Mouse (Mus musculus): ENCODE measurements around the gene Klhdc8a. TPM values are rescaled to one million over a fixed set of nuclear protein-coding genes. Genes with fewer than 3 reads are reported as not detected.

Klhdc8a gene
- polyA plus RNA-seq, 1 experiment: not detected

DNA sequence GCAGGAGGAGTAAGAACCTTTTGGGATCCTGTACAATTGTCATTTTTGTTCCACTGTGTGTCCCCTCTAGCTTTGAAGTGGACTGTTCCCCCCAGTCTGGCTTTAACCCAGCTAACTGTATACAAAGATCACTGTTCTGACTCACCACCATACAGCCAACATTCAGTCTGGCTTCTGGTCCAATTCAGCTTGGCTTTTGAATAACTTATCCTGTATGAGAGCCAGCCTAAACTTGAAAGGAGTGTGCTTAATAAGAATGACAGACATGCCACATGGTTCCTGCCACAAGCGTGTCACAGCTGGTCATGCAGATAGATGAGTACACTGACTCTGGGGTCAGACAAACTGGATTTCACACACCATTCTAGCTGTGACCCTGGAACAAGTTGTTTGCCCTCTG lies 11.7 kb upstream of the Klhdc8a start:
- 95% methylated on average over 1 of the region's 1 CpGs for WGBS
- H3K4me3 ChIP-seq (ENCODE audit: insufficient read depth, low read depth, low read length): no peak overlapping the region
- TF ChIP-seq CTCF (IDR thresholded peaks at IDR 0.05; ENCODE audit: insufficient read depth, low read depth, low read length) (no peak), POLR2A (IDR thresholded peaks at IDR 0.05; ENCODE audit: insufficient read depth, low read depth, low read length) (no peak)
- no peak overlapping the region for H3K27ac ChIP-seq (ENCODE audit: insufficient read depth, low read depth, low read length)
- H3K4me1 ChIP-seq (ENCODE audit: control insufficient read depth, insufficient read depth, low read length): peaks cover 5% of the 10 kb centered on the region; the same call in 1 of the 2 replicates

DNA sequence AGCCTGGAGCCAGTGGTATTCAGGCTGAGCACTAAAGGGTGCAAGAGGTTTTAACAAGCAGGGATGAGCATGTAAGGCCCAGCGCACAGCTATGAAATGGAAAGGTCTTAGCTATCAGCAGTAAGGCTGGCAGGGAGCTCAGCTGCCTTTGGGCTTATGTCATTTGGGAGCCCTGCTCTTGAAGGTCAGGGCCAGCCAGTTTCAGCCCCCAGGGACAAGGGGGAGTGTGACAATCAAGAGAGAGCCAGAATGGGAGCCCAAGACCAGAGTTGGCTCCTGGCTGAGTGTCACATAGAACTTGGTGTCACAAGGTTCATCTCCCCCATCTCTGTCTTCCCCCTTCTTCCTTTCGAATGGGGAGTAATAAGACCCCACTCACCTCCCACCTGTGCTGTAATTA lies 11.0 kb upstream of the Klhdc8a start:
- Histone ChIP-seq H3K27ac (ENCODE audit: insufficient read depth, low read depth, low read length) (no peak overlapping the region), H3K4me3 (ENCODE audit: insufficient read depth, low read depth, low read length) (no peak overlapping the region), H3K4me1 (ENCODE audit: control insufficient read depth, insufficient read depth, low read length) (peaks cover 5% of the 10 kb centered on the region; the same call in 1 of the 2 replicates)
- TF ChIP-seq POLR2A (IDR thresholded peaks at IDR 0.05; ENCODE audit: insufficient read depth, low read depth, low read length) (no peak), CTCF (IDR thresholded peaks at IDR 0.05; ENCODE audit: insufficient read depth, low read depth, low read length) (no peak)
- 83% methylated on average over 2 of the region's 2 CpGs for WGBS

DNA sequence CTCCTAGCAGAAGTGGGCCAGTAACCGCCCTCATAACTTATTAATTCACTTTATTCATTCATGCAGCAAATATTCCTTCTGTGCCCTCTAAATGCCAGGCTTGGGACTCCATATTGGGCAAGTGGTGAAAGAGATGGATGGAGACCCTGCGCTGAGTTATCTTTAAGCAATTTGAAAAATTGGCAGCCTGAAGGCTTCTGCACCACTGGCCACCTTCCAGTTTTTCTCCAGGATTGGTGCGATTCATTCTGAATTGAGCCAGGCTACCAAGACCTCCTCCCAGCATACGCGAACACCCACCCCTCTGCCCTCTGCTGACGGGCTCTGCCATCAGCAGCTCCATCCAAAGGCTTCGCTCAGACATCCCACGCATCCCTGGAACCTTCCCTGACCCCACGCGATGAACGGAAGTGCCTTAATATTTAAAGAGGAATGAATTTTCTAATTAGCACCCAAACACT lies 10.4 kb upstream of the Klhdc8a start:
- peaks cover 5% of the 10 kb centered on the region; the same call in 1 of the 2 replicates for H3K4me1 ChIP-seq (ENCODE audit: control insufficient read depth, insufficient read depth, low read length)
- H3K27ac ChIP-seq (ENCODE audit: insufficient read depth, low read depth, low read length): no peak overlapping the region
- 43% methylated on average over 11 of the region's 11 CpGs for WGBS
- no peak overlapping the region for H3K4me3 ChIP-seq (ENCODE audit: insufficient read depth, low read depth, low read length)
- TF ChIP-seq CTCF (IDR thresholded peaks at IDR 0.05; ENCODE audit: insufficient read depth, low read depth, low read length) (no peak), POLR2A (IDR thresholded peaks at IDR 0.05; ENCODE audit: insufficient read depth, low read depth, low read length) (no peak)

DNA sequence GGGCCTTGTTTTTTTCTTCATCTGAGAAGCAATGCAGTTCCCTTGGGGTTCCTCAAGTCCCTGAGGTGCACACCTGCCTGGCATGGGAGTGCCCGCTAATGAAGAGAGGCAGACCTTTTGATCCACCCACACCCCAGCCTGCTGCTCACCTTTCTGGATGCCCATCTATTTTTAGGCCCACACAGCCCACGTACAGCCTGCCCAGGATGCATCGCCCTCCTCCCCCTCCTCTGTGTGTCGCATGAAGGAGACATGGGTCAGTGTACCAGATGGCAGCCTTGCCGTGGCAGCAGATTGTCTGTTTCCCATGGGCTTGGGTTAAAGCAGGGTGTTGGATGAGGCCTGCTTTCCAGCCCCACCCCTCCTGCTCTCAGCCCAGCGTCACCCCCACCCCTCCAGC lies 8.5 kb upstream of the Klhdc8a start:
- 79% methylated on average over 6 of the region's 6 CpGs for WGBS
- peaks cover 5% of the 10 kb centered on the region; the same call in 1 of the 2 replicates for H3K4me1 ChIP-seq (ENCODE audit: control insufficient read depth, insufficient read depth, low read length)
- TF ChIP-seq CTCF (IDR thresholded peaks at IDR 0.05; ENCODE audit: insufficient read depth, low read depth, low read length) (no peak), POLR2A (IDR thresholded peaks at IDR 0.05; ENCODE audit: insufficient read depth, low read depth, low read length) (no peak)
- no peak overlapping the region for H3K27ac ChIP-seq (ENCODE audit: insufficient read depth, low read depth, low read length)
- no peak overlapping the region for H3K4me3 ChIP-seq (ENCODE audit: insufficient read depth, low read depth, low read length)

DNA sequence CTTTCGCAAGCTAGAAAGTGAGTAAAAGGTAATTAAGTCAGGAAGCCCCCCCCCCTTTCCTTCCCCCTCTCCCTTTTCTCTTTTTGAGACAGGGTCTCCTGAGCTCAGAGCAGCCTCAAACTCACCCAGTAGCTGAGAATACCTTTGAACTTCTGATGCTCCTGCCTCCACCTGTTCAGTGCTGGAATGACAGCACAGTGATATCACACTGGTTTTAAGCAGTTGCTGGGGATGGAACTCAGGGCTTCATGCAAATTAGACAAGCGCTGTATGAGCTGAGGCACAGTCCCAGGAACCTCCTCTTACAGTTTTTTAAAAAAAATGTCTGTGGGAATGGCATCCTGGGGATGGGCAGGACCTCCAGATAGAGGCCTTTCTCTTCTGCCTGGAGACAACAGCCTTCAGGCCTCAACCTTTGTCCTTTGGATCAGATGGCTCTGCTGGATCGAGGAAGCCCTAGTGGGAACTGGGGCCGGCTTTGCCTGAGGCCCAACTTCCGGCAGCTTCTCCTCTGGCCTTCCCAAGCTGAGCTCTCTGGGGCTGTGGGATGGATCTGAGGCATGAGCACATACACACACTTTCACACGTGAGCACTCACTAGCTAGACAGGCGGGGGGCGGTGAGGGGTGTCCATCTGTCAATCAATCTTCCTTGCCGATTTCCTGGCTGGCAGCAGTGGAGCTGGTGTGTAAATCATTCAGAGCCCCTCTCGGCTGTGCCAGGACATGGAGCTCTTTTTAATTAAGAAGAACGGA lies 7.3 kb upstream of the Klhdc8a start:
- H3K4me1 ChIP-seq (ENCODE audit: control insufficient read depth, insufficient read depth, low read length): peaks cover 7% of the 10 kb centered on the region
- no peak overlapping the region for H3K4me3 ChIP-seq (ENCODE audit: insufficient read depth, low read depth, low read length)
- TF ChIP-seq POLR2A (IDR thresholded peaks at IDR 0.05; ENCODE audit: insufficient read depth, low read depth, low read length): no peak
- no peak for TF ChIP-seq CTCF (IDR thresholded peaks at IDR 0.05; ENCODE audit: insufficient read depth, low read depth, low read length)
- WGBS: 78% methylated on average over 11 of the region's 11 CpGs
- H3K27ac ChIP-seq (ENCODE audit: insufficient read depth, low read depth, low read length): no peak overlapping the region

DNA sequence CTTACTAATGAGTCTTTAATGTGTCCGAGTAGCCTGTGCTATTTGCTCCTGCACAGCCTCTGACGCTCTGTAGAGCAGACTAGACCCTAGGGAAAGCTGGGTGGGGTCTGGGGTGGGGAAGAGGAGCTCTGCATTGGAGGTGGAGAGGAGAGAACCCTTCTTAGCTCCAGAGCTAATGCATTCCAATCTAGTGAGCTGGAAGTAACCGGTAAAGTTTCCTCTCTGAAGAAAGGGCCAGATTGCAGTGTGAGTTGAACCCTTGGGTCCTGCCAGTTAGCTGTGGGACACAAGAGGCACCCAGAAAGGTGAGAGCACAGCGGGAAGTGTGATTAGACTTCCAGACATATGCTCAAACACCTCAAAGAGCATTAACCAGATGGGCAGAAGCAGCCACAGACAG lies 6.7 kb upstream of the Klhdc8a start:
- H3K4me1 ChIP-seq (ENCODE audit: control insufficient read depth, insufficient read depth, low read length): peaks cover 9% of the 10 kb centered on the region
- 75% methylated on average over 4 of the region's 4 CpGs for WGBS
- H3K4me3 ChIP-seq (ENCODE audit: insufficient read depth, low read depth, low read length): no peak overlapping the region
- H3K27ac ChIP-seq (ENCODE audit: insufficient read depth, low read depth, low read length): no peak overlapping the region
- TF ChIP-seq POLR2A (IDR thresholded peaks at IDR 0.05; ENCODE audit: insufficient read depth, low read depth, low read length) (no peak), CTCF (IDR thresholded peaks at IDR 0.05; ENCODE audit: insufficient read depth, low read depth, low read length) (no peak)

DNA sequence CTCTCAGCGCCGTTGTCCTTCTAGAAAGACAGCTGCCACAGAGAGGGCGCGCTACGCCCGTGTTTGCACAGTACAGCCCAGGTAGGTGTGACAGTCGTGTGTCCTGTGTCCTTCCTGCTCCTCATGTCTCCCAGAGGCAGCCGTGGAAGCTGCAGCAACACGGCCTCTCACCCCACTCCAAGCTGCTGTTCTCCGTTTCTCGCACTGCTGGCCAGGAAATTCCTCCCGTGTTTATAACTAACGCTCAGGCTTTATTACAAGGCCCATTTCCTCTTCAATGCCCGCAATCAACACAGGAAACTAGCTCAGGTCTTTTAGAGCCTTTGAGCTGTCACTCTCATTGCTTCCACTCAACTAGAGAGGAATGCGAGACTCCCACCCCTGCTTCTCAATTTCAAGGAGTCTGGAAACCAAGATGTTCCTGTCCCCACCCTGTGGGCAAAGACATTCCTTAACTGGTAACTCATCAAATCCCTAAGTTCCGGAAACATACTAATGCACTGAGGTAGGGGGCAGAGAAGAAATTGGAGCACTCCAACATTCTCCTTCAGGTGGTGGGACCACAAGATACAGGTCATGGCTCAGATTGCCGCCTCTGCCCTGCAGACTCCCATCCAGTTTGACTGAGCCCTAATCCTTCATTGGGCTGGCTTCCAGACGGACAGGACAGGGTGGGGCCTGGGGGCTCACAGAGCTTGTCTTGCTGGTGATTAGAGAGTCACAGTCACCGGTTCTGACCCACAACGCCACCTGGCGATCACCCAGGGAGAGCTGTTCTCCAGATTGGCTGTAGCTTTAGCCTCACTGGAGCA lies 5.9 kb upstream of the Klhdc8a start:
- TF ChIP-seq POLR2A (IDR thresholded peaks at IDR 0.05; ENCODE audit: insufficient read depth, low read depth, low read length) (no peak), CTCF (IDR thresholded peaks at IDR 0.05; ENCODE audit: insufficient read depth, low read depth, low read length) (no peak)
- Histone ChIP-seq H3K4me1 (ENCODE audit: control insufficient read depth, insufficient read depth, low read length) (peaks cover 9% of the 10 kb centered on the region), H3K27ac (ENCODE audit: insufficient read depth, low read depth, low read length) (no peak overlapping the region), H3K4me3 (ENCODE audit: insufficient read depth, low read depth, low read length) (no peak overlapping the region)
- WGBS: 64% methylated on average over 21 of the region's 21 CpGs

DNA sequence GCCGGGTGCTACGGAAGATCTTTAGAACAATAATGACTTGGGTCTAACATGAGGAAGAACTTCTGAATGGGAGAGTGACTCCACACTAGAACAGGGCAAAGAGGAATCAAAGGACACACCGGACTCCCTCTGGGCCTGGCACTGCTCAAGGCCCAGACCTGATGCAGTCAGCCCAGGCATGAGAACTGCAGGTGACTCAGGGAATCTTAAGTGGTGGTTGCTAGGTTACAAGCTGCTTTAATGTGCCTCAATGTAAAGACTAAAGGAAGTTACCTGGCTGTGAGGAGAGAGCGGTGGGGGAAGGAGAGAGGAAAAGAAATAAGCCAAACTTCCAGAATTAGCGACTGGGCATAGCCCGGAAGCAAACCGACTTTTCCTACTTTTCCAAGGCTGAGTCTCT lies 2.9 kb upstream of the Klhdc8a start:
- no peak for TF ChIP-seq POLR2A (IDR thresholded peaks at IDR 0.05; ENCODE audit: insufficient read depth, low read depth, low read length)
- no peak for TF ChIP-seq CTCF (IDR thresholded peaks at IDR 0.05; ENCODE audit: insufficient read depth, low read depth, low read length)
- Histone ChIP-seq H3K4me1 (ENCODE audit: control insufficient read depth, insufficient read depth, low read length) (peaks cover 21% of the 10 kb centered on the region), H3K4me3 (ENCODE audit: insufficient read depth, low read depth, low read length) (no peak overlapping the region), H3K27ac (ENCODE audit: insufficient read depth, low read depth, low read length) (no peak overlapping the region)
- 88% methylated on average over 7 of the region's 7 CpGs for WGBS

DNA sequence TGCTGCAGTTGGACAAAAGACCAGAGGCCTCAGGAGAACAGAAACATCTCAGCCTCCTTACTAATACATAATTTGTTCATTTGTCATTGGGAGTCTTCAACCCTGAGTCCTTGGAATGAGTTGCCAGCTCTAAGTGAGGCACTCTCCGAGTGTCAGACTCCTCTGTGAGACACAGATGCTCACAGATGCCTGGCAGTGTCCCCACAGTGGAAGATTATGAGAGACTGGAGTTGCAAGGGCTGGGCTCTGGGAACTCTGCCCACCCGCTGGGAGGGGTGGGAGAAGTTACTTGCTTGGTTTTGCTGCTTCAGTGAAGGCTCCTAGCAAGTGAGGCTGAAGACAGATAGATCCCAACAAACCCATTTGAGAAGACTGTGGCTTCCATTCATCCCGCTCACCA lies 2.4 kb upstream of the Klhdc8a start:
- 77% methylated on average over 3 of the region's 3 CpGs for WGBS
- TF ChIP-seq CTCF (IDR thresholded peaks at IDR 0.05; ENCODE audit: insufficient read depth, low read depth, low read length): no peak
- no peak for TF ChIP-seq POLR2A (IDR thresholded peaks at IDR 0.05; ENCODE audit: insufficient read depth, low read depth, low read length)
- Histone ChIP-seq H3K27ac (ENCODE audit: insufficient read depth, low read depth, low read length) (no peak overlapping the region), H3K4me3 (ENCODE audit: insufficient read depth, low read depth, low read length) (no peak overlapping the region), H3K4me1 (ENCODE audit: control insufficient read depth, insufficient read depth, low read length) (peaks cover 21% of the 10 kb centered on the region)

Measured in olfactory bulb, adult 2 months (tissue).